Comparison of ENCODE assay signal across 22 mouse cellular contexts in the genomic region with DNA sequence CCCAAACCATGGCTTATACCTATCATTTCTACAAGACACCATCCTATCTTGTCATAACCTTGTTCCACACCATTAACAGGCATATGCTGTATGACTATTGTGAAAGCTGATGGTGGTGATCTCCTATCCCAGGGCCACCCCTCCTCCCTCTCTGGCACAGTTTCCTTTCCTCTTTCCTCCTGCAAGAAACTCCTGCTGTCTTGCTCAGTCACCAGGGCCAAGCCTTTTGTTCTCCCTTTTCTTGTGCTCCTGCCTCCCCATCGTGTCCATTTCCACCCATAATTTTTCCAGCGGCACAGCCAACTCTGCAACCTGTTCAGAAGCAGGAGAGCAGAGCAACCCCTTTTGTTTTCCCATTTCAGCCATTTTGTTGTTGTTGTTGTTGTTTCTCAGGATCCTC.
"Had no signal": no experiment of that assay in that cellular context is flagged by ENCODE, and none has a peak within 500 bp of the region (broad histone marks: within the 10 kb centered on the region; RNA-seq: fewer than 3 reads in every experiment).

No protein-coding gene starts in this region.

- DNase-seq: kidney, adult 2 months; kidney, postnatal 10 days; kidney, postnatal 36 days; layer of hippocampus, postnatal 36 days; left cerebral cortex, postnatal 4 days; liver, postnatal 0 days; lung, embryonic 14.5 days; right cerebral cortex, adult 18-20 months; right cerebral cortex, postnatal 14 days; thymus, postnatal 25 days had no signal

- H3K4me3 ChIP-seq: kidney, embryonic 15.5 days; left cerebral cortex, adult 2 months; limb, embryonic 12.5 days; limb, embryonic 15.5 days; megakaryocyte, embryonic 14.5 days; midbrain, embryonic 12.5 days; midbrain, embryonic 15.5 days; neural tube, embryonic 12.5 days; neural tube, embryonic 15.5 days had no signal

- ATAC-seq: liver, postnatal 0 days; lung, postnatal 0 days; midbrain, embryonic 15.5 days had no signal

- H3K27me3 ChIP-seq: kidney, embryonic 15.5 days; limb, embryonic 12.5 days; limb, embryonic 15.5 days; midbrain, embryonic 12.5 days; midbrain, embryonic 15.5 days; neural tube, embryonic 12.5 days; neural tube, embryonic 15.5 days had no signal

- H3K27ac ChIP-seq: kidney, embryonic 15.5 days; left cerebral cortex, adult 2 months; limb, embryonic 12.5 days; limb, embryonic 15.5 days; liver, embryonic 14.5 days; macrophage; midbrain, embryonic 12.5 days; midbrain, embryonic 15.5 days; neural tube, embryonic 12.5 days; neural tube, embryonic 15.5 days had no signal

- H3K36me3 ChIP-seq: limb, embryonic 12.5 days; limb, embryonic 15.5 days; midbrain, embryonic 15.5 days; neural tube, embryonic 12.5 days; neural tube, embryonic 15.5 days had no signal
